Mouse (Mus musculus) spleen, postnatal 14 days (tissue): ENCODE data around the gene Gpam.
A peak's percentile ranks its signal among the peaks of the same experiment; 100 is the strongest.

Source experiments
- DNase-seq, 2 experiments: peaks; one replicate each; pipeline ENCODE4 v3.0.0; 2021 to 2022; ENCODE audit warnings: low spot score in 2 of 2

The Gpam gene

DNA sequence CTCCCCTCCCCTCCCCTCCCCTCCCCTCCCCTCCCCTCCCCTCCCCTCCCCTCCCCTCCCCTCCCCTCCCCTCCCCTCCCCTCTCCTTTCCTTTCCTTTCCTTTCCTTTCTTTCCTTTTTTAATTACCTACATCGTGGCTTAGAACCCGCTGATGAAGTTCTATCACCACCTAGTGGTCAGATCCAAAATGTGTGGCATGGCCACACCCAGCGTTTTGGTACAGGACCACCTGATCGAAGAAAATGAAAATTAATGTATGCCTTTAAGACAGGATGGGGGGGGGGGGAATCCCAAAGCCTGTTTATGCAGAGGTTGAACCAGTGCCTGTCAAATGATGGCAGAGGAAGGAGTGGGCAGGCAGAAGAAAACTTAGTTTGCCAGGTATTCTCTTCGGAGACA lies 65.1 kb downstream of the Gpam start:
- no peak for DNase-seq

DNA sequence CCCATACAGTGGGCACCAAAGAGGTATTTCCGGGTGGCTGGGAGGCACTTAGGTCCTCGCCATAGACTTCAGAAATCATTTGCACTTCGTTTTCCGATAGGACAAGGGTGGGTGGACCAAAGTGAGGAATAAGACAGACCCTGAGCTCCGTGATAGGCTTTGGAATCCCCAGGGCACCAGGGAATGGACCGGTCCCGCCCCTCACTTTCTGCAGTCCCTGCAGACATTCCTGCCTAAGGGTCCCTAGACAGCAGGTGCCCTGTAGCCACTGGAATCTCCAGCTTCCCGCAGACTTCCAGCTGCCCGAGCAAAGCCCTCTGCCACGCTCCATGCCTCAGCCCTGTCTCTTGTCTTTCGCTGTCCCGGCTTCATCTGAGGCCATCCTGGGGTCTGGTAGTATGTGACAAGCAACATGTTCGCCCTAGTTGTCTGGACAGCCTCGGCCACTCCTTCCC lies 65.6 kb downstream of the Gpam start:
- no peak for DNase-seq

DNA sequence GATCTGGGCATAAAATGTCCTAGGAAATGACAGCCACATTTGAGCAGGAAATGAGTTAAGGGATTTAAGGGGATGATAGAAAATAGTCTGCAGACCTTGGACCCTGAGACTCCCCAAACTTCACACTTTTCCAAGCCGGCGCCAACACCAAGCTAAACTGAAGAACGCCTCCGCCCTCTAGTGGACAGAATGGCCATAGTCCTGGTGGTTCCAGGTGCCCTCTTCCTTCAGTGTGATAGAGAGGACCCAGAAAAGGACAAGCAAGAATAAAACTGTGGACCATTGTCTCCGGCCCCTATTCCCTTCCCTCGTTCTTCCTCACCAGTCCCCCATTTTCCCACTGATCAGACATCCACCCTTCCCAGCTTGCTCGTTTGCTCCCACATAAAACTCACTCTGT lies 66.1 kb downstream of the Gpam start:
- DNase-seq: peak in 1 of 2 experiments; percentile 38

DNA sequence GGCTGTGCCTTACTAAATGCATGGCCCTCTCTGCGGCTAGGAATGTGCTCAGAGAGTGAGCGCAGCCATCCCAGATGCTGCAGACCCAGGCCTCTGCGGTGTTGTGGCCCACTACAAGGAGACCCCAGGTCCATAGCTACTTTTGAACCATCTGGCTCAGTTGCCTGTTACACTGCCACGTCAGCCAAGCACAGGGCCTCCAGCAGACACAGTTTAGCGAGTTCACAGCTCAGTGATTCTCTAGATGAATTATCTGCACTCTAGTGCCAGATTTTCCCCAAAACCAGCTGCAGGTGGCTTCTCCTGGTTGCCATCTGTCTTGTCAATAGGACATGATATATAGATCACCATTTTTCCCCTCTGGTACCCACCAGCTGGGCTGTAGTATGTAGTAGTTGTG lies 69.6 kb downstream of the Gpam start:
- no peak for DNase-seq

DNA sequence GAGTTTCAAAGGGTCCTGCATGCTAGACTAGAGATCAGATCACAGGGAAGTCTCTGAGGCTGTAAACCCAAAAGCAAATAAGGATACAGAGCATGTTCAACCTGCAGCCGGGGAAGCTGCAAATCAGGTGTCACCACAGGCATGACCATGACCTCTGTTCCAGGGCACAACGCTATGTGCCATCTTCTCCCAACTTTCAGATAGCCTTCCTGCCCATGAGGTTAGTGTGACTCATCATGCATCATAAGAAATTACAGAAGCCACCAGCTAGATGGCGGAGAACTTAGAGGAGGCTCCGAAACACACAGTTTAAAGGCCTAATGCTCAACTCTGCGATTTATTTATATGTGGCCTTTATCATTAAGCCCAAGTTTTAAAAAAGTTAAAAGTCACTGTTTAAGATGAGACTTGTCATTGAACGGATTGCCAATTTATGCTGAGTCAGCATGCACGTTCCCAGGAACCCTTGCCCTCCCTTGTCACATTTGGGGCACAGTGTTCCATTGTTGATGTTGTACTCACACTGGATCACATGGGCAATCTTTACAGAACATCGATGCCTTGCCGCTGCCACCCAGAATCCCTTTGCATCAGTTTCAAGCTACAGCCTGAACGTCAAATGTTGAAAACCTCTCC lies 71.3 kb downstream of the Gpam start:
- DNase-seq: no peak

DNA sequence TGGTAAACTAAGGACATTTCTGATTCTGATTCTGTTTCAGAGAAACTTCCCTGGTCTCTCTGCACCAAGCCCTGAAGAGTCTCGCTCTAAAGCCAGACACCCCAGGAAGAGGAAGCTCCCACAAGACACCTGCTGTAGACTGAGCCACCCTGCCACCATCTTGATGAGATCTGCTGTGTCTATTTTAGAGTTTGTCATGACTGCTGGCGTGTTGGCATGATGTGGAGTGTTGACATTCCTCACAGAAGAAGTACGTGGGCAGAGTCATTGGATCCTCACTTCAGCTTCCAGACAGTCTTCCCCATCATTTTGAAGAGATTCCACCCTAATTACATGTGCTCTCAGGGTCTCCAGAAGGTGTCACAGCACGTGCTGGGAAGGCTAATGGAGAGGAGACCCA lies 73.9 kb downstream of the Gpam start:
- no peak for DNase-seq

DNA sequence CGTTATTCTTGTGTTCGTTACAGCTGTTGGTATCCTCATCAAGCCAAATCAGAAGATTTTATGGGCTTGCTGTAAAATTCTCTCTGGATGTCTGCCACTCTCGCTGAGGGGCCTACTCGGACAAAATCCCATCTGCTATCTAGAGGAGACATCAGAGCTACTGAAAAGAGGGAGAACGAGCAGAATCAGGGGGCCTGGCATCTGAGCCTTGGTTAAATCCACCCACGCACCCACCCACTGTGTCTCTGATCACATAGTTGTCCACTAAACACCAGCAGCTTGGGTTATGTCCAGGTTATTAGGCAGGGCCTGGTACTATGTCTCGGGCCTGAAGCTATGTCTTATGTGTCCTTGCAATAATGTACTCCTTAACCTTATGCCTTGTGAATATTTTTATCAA lies 89.6 kb downstream of the Gpam start:
- DNase-seq: no peak

DNA sequence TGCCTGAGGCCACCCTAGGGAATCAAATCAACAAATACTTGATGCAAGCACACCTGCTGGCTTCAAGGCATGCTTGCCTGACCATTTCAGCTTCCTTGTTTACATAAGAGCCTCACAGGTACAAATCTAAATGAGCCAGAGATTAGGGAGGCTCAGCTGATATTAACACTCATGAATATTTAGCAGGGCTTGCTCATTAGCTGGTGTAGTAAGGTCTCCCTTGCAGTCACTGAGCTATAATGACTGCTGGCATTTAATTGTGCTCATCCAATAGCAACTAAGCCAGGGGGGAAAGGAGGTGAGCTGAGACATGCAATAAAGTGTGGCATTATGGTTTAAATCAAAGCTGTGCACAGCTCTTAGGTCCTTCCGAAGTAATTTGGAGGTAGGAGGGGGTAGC lies 108.2 kb downstream of the Gpam start:
- no peak for DNase-seq
